Mouse (Mus musculus): ENCODE measurements around the gene Hemk1. TPM values are rescaled to one million over a fixed set of nuclear protein-coding genes. Genes with fewer than 3 reads are reported as not detected.

Hemk1 gene
- polyA plus RNA-seq, 1 experiment from 2014 or later, result 12.8 TPM

DNA sequence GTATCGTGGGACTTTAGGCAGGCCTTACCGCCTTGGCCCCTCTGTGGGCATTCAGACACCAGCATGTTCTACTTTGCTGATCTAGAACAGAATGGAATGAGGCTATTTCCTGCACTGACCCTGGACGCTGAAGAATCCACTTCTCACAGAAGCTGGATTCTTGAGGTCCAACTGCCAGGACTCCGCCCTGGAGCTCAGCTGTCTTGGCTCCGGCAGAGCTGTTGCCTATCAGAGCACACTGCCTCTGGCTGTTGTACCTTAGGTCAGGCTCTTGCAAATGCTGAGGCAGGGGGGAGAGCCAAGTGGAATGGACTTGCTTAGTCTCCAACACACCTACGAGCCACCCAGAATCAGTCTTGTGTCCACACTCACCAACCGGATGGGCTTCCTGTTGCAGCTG is 12.2 kb downstream of the Hemk1 start:
- Histone ChIP-seq H3K4me2 (ENCODE audit: low read length) (no peak overlapping the region), H3K27ac (ENCODE audit: low read depth) (no peak overlapping the region), H3K9me3 (ENCODE audit: control insufficient read depth, low read length) (no peaks in the 10 kb centered on the region), H3K4me1 (replicated peaks; ENCODE audit: control insufficient read depth, insufficient read depth, low read length) (no peaks in the 10 kb centered on the region), H3K36me3 (ENCODE audit: control insufficient read depth, insufficient read depth, low read length) (peaks cover 7% of the 10 kb centered on the region; the same call in 1 of the 2 replicates), H3K9ac (ENCODE audit: low read length) (no peak overlapping the region), H3K27me3 (replicated peaks; ENCODE audit: control insufficient read depth, insufficient read depth, low read length) (no peaks in the 10 kb centered on the region), H3K4me3 (ENCODE audit: low read depth, low read length) (no peak overlapping the region)
- no peak for ATAC-seq (replicated peaks; ENCODE audit: low FRiP score, low TSS enrichment, low read depth)
- 81% methylated on average over 7 of the region's 7 CpGs for WGBS
- DNase-seq (ENCODE audit: low spot score), result no peak

DNA sequence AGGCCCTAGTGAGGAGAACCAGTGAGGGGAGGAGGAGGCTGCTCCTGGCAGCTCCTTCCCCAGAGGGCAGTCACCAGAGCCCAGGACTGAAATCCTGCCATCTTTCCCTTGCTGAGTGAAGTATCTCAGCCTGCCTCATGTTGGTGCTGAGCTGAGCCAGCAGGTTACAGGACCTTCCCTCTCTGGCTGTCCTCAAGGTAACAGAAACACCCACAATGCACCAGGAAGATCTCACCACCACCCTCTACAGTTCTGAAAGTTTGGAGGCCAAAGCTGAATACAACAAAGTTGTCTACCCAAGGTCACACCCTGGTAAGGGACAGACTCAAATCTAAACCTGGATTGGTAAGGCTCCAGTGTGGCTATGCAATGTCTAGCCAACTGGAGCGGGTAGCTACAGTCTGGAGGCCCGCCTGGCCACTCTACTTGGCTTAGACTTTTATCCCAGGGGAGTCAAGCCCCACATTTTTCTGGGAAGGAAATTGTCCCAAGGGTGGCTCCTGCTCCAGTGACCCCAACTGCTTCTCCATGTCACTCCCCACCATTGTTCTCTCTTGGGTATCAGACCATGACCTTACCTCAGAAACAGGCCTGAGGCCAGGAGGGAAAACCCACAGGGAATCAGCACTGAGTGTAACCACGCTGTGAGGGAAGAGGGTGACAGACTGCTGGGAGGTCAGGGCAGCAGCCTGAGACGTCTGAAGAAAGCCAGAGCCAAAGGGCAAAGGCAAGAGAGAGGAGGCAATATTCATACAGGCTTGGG is 13.2 kb downstream of the Hemk1 start:
- ATAC-seq (replicated peaks; ENCODE audit: low FRiP score, low TSS enrichment, low read depth), result no peak
- Histone ChIP-seq H3K36me3 (ENCODE audit: control insufficient read depth, insufficient read depth, low read length) (peaks cover 7% of the 10 kb centered on the region; the same call in 1 of the 2 replicates), H3K27ac (ENCODE audit: low read depth) (no peak overlapping the region), H3K27me3 (replicated peaks; ENCODE audit: control insufficient read depth, insufficient read depth, low read length) (no peaks in the 10 kb centered on the region), H3K4me2 (ENCODE audit: low read length) (no peak overlapping the region), H3K4me3 (ENCODE audit: low read depth, low read length) (no peak overlapping the region), H3K9ac (ENCODE audit: low read length) (no peak overlapping the region), H3K9me3 (ENCODE audit: control insufficient read depth, low read length) (no peaks in the 10 kb centered on the region), H3K4me1 (replicated peaks; ENCODE audit: control insufficient read depth, insufficient read depth, low read length) (no peaks in the 10 kb centered on the region)
- 54% methylated on average over 4 of the region's 4 CpGs for WGBS
- DNase-seq (ENCODE audit: low spot score), result no peak

DNA sequence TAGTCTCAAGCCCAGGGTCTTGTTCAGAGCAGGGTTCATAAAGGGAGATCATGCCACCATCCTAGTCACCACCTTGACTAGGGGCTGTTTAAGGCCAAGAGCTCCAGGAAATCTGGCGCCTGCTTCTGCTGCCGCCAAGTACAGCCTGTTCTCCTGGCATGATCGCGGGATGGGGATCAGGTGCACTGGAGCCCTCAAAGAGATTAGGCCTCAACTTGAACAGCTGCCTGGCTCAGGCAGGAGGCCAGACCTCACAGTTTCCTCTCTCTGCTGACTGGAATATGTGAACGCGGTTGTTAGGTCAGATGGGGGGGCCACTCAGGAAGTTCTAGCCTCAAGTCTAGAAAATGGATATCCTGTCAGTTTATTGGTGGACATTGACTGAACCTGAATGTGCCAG is 14.6 kb downstream of the Hemk1 start:
- Histone ChIP-seq H3K27me3 (replicated peaks; ENCODE audit: control insufficient read depth, insufficient read depth, low read length) (no peaks in the 10 kb centered on the region), H3K27ac (ENCODE audit: low read depth) (no peak overlapping the region), H3K4me3 (ENCODE audit: low read depth, low read length) (no peak overlapping the region), H3K9ac (ENCODE audit: low read length) (no peak overlapping the region), H3K9me3 (ENCODE audit: control insufficient read depth, low read length) (no peaks in the 10 kb centered on the region), H3K4me2 (ENCODE audit: low read length) (no peak overlapping the region), H3K36me3 (ENCODE audit: control insufficient read depth, insufficient read depth, low read length) (peaks cover 6% of the 10 kb centered on the region; the same call in 1 of the 2 replicates), H3K4me1 (replicated peaks; ENCODE audit: control insufficient read depth, insufficient read depth, low read length) (no peaks in the 10 kb centered on the region)
- WGBS, result 75% methylated on average over 6 of the region's 6 CpGs
- DNase-seq (ENCODE audit: low spot score) (no peak), ATAC-seq (replicated peaks; ENCODE audit: low FRiP score, low TSS enrichment, low read depth) (no peak)

DNA sequence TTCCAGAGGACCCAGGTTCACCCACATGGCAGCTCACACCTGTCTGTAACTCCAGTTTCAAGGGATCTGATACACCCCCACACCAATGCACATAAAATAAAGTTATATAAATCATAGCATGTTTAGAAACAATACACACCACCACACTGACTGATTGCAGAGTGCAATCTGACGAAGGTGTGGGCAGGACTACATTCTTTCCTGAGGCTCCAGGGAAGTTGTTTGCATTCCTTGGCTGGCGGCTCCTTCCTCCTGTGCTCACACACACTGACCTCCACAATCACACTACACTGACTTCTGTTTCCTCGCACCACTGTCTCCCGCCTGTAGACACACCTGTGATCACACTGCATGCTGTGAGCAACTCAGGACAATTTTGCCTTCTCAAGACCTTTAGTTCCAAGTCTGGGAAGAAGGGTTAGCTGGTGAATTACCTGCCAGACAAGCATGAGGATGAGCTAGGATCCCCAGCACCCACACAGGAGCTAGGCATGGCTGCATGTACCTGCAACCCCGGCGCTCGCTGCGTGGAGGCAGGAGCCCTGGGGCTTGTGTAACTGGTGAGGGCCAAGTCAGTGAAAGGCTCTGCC is 15.6 kb downstream of the Hemk1 start:
- DNase-seq (ENCODE audit: low spot score), result no peak
- Histone ChIP-seq H3K4me1 (replicated peaks; ENCODE audit: control insufficient read depth, insufficient read depth, low read length) (no peaks in the 10 kb centered on the region), H3K4me2 (ENCODE audit: low read length) (no peak overlapping the region), H3K36me3 (ENCODE audit: control insufficient read depth, insufficient read depth, low read length) (no peaks in the 10 kb centered on the region), H3K27ac (ENCODE audit: low read depth) (no peak overlapping the region), H3K9me3 (ENCODE audit: control insufficient read depth, low read length) (no peaks in the 10 kb centered on the region), H3K4me3 (ENCODE audit: low read depth, low read length) (no peak overlapping the region), H3K9ac (ENCODE audit: low read length) (no peak overlapping the region), H3K27me3 (replicated peaks; ENCODE audit: control insufficient read depth, insufficient read depth, low read length) (no peaks in the 10 kb centered on the region)
- no peak for ATAC-seq (replicated peaks; ENCODE audit: low FRiP score, low TSS enrichment, low read depth)
- 68% methylated on average over 8 of the region's 8 CpGs for WGBS

DNA sequence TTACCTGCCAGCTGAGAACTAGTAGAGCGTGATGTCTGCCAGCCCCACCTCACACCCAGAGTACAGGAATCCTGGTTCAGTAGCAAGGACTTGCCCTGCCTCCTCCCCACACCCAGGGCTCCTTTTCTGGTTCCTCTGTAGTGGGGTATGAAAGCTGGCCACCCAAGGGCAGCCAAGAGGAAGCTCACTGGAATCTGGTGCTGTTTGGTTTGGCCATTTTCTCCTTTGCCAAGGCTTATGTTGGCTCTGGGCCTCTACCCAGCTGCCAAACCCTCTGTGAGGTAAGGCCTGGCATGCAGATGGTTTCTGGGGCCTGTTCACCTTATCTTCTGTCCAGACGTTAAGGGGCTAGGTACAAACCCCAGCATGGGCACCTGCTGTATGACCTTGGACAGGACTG is 22.4 kb downstream of the Hemk1 start:
- H3K4me3 ChIP-seq (ENCODE audit: low read depth, low read length), result no peak overlapping the region
- no peak overlapping the region for H3K4me2 ChIP-seq (ENCODE audit: low read length)
- no peaks in the 10 kb centered on the region for H3K9me3 ChIP-seq (ENCODE audit: control insufficient read depth, low read length)
- H3K27me3 ChIP-seq (replicated peaks; ENCODE audit: control insufficient read depth, insufficient read depth, low read length), result no peaks in the 10 kb centered on the region
- no peak for ATAC-seq (replicated peaks; ENCODE audit: low FRiP score, low TSS enrichment, low read depth)
- 64% methylated on average over 2 of the region's 2 CpGs for WGBS
- H3K36me3 ChIP-seq (ENCODE audit: control insufficient read depth, insufficient read depth, low read length), result no peaks in the 10 kb centered on the region
- no peak for DNase-seq (ENCODE audit: low spot score)
- no peak overlapping the region for H3K9ac ChIP-seq (ENCODE audit: low read length)
- H3K27ac ChIP-seq (ENCODE audit: low read depth), result no peak overlapping the region
- H3K4me1 ChIP-seq (replicated peaks; ENCODE audit: control insufficient read depth, insufficient read depth, low read length), result 0 out of 2 replicates have a peak, but pooled peaks cover 6% of the 10 kb centered on the region

DNA sequence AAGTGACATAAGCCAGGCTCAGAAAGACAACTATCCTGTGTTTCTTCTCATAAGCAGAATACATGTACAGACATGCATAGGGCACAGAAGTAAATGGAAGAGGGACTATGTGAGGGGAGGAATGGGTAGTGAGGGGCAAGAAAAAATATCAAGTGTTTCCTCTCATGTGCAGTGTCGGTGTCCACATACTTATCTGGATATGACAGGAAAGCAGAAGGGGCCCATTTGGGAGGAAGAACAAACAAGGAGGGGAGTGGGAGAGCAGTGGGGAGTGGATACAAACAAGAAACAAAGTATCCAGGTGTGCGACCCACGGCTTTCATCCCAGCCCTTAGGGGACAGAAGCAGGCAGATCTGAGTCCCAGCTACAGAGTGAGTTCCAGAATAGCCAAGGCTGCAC is 24.2 kb downstream of the Hemk1 start:
- ATAC-seq (replicated peaks; ENCODE audit: low FRiP score, low TSS enrichment, low read depth) (no peak), DNase-seq (ENCODE audit: low spot score) (no peak)
- WGBS, result 81% methylated on average over 3 of the region's 3 CpGs

DNA sequence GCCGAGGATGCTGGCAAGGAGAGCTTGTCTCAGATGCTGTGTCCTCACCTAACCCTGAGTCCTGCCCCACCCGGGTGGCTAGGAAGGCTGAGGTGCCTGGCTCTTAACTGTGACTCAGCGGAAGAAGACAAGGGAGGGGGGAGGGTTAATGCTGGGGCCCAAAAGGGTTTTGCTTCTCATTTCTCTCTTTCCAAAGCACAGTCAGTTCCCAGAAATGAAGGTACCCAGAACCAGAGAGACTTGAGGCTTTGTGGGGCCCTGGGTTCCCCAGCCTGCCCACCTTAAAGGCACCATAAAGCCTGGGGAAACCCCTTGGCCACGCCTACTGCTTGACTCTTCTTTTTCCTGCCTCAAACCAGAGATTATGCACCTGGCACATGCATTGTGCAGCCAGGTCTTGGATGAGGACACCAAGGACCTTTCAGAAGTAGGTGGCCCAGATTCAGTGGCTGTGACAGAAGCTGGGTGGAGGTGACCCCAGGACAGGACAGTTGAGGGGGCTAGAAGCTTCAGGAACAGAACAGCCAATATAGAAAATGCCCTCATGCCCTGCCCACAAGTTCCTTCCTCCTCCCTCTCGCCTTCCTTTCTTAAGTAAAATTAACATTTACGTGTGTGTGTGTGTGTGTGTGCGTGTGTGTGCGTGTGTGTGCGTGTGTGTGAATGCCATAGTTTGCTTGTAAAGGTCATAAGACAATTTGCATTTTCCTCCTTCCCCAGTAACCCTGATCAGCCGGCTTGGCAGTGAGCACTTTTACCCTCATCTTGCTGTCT is 25.2 kb downstream of the Hemk1 start:
- Histone ChIP-seq H3K9me3 (ENCODE audit: control insufficient read depth, low read length) (no peaks in the 10 kb centered on the region), H3K4me3 (ENCODE audit: low read depth, low read length) (no peak overlapping the region), H3K27ac (ENCODE audit: low read depth) (no peak overlapping the region), H3K4me1 (replicated peaks; ENCODE audit: control insufficient read depth, insufficient read depth, low read length) (0 out of 2 replicates have a peak, but pooled peaks cover 6% of the 10 kb centered on the region), H3K9ac (ENCODE audit: low read length) (no peak overlapping the region), H3K36me3 (ENCODE audit: control insufficient read depth, insufficient read depth, low read length) (no peaks in the 10 kb centered on the region), H3K27me3 (replicated peaks; ENCODE audit: control insufficient read depth, insufficient read depth, low read length) (no peaks in the 10 kb centered on the region), H3K4me2 (ENCODE audit: low read length) (no peak overlapping the region)
- DNase-seq (ENCODE audit: low spot score) (no peak), ATAC-seq (replicated peaks; ENCODE audit: low FRiP score, low TSS enrichment, low read depth) (no peak)
- 64% methylated on average over 10 of the region's 10 CpGs for WGBS

More for the DNA sequence above, 24.2 kb downstream of the Hemk1 start:
- Histone ChIP-seq H3K27me3 (replicated peaks; ENCODE audit: control insufficient read depth, insufficient read depth, low read length) (no peaks in the 10 kb centered on the region), H3K9me3 (ENCODE audit: control insufficient read depth, low read length) (no peaks in the 10 kb centered on the region), H3K4me3 (ENCODE audit: low read depth, low read length) (no peak overlapping the region), H3K36me3 (ENCODE audit: control insufficient read depth, insufficient read depth, low read length) (no peaks in the 10 kb centered on the region), H3K9ac (ENCODE audit: low read length) (no peak overlapping the region), H3K27ac (ENCODE audit: low read depth) (no peak overlapping the region), H3K4me2 (ENCODE audit: low read length) (no peak overlapping the region), H3K4me1 (replicated peaks; ENCODE audit: control insufficient read depth, insufficient read depth, low read length) (0 out of 2 replicates have a peak, but pooled peaks cover 6% of the 10 kb centered on the region)

DNA sequence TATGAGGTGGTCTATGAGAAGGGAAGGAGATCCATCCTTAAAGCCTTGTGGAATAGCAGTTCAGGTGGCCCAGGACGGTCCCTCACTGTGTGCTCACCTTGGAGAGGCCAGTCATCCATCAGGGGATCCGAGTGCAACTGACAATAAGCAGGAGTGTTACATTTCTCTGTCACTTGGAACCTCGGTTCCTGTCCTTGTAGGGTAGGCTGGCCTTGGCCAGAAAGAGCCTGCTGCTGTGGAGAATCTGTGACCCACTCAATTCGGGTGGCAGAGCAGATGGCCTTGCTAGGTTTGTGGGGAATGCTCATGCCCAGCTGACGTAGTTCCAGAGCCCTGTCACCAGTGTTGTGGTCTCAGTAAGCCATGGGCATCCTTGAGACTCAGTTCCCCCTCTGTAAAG is 28.6 kb downstream of the Hemk1 start:
- Histone ChIP-seq H3K4me1 (replicated peaks; ENCODE audit: control insufficient read depth, insufficient read depth, low read length) (peaks cover 10% of the 10 kb centered on the region; the same call in 1 of the 2 replicates), H3K9ac (ENCODE audit: low read length) (no peak overlapping the region), H3K27me3 (replicated peaks; ENCODE audit: control insufficient read depth, insufficient read depth, low read length) (no peaks in the 10 kb centered on the region), H3K4me2 (ENCODE audit: low read length) (no peak overlapping the region), H3K27ac (ENCODE audit: low read depth) (no peak overlapping the region), H3K4me3 (ENCODE audit: low read depth, low read length) (no peak overlapping the region), H3K36me3 (ENCODE audit: control insufficient read depth, insufficient read depth, low read length) (no peaks in the 10 kb centered on the region), H3K9me3 (ENCODE audit: control insufficient read depth, low read length) (no peaks in the 10 kb centered on the region)
- DNase-seq (ENCODE audit: low spot score), result no peak
- WGBS, result 61% methylated on average over 5 of the region's 5 CpGs
- no peak for ATAC-seq (replicated peaks; ENCODE audit: low FRiP score, low TSS enrichment, low read depth)
